Mouse (Mus musculus) small intestine, adult 2 months (tissue): Measurements from ENCODE around the gene Gli3. TPM values are rescaled to one million over a fixed set of nuclear protein-coding genes. Genes with fewer than 3 reads are reported as not detected.

ENCODE experiments used
- H3K27ac ChIP-seq: fragments of 200-500 bp; 2 replicates; pipeline ENCODE4 v1.5.1; 2012; ENCODE audit warnings: low read depth, low read length, control low read depth, inconsistent platforms; ENCODE audit not compliant: insufficient read depth
- H3K27me3 ChIP-seq: fragments of 200-500 bp; 2 replicates; pipeline ENCODE4 v1.6.1; 2012; ENCODE audit warnings: mild to moderate bottlenecking, moderate library complexity, low read length, inconsistent platforms; ENCODE audit not compliant: control insufficient read depth, insufficient read depth
- H3K36me3 ChIP-seq: fragments of 200-500 bp; 2 replicates; pipeline ENCODE4 v1.6.1; 2012; ENCODE audit warnings: mild to moderate bottlenecking, low read length, control low read depth, inconsistent platforms; ENCODE audit not compliant: control insufficient read depth, insufficient read depth
- H3K4me1 ChIP-seq: fragments of 200-500 bp; 2 replicates; pipeline ENCODE4 v1.6.1; 2012; ENCODE audit warnings: low read length, inconsistent platforms, mixed read lengths; ENCODE audit not compliant: control insufficient read depth, insufficient read depth, insufficient read length
- H3K4me3 ChIP-seq: fragments of 200-500 bp; 2 replicates; pipeline ENCODE4 v1.5.1; 2012; ENCODE audit warnings: low read depth, mild to moderate bottlenecking, control low read depth, inconsistent platforms, low read length, moderate library complexity
- CTCF ChIP-seq: fragments of 200-500 bp; IDR thresholded peaks from 2 replicates; pipeline ENCODE4 v1.5.1; 2012; ENCODE audit warnings: low read depth, mild to moderate bottlenecking, control low read depth, inconsistent platforms, low read length, moderate library complexity, mixed read lengths; ENCODE audit not compliant: insufficient replicate concordance, insufficient read length; ENCODE audit errors: extremely low read depth
- POLR2A ChIP-seq: fragments of 200-500 bp; IDR thresholded peaks from 2 replicates; pipeline ENCODE4 v1.6.1; 2012; ENCODE audit warnings: low read depth, mild to moderate bottlenecking, control low read depth, inconsistent platforms, low read length, moderate library complexity
- WGBS: fragments of 180-500 bp; shearing (Covaris S2); methylation state at CpG from one replicate; pipeline ENCODE4 v1.1.7; 2018; 5-methylcytosine and 5-hydroxymethylcytosine counted together
- polyA plus RNA-seq: library from polyadenylated mRNA; depleted of rRNA; stranded (reverse); fragments of >200 nt; gene quantifications from 2 replicates; pipeline ENCODE4 v1.2.3, GENCODE M21; 2012

Gli3 gene
- polyA plus RNA-seq, 1 experiment: 0.96 TPM

DNA sequence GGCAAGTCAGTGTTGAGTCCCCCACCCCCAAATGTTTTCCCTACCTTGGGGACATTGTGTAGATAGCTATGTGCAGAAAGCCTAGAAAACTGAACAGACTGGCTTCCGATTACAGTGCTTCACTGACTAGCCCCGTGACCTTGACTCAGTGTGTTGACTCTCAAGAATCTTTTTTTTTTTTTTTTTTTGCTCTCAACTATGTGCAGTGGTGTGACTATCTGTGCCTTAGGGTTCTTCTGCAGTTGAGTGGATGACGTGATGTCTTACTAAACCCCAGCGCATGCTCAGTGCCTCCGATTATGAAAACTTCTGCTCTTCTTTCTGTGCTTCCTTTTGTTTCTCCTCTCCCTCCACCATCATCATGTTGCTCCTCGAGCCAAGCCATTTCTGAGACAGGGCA lies 87.7 kb downstream of the Gli3 start:
- WGBS: 77% methylated on average over 6 of the region's 6 CpGs
- Histone ChIP-seq H3K36me3 (no peaks in the 10 kb centered on the region), H3K27me3 (no peaks in the 10 kb centered on the region), H3K27ac (no peak overlapping the region), H3K4me3 (no peak overlapping the region), H3K4me1 (no peaks in the 10 kb centered on the region)
- TF ChIP-seq CTCF: no peak
- no peak for TF ChIP-seq POLR2A

DNA sequence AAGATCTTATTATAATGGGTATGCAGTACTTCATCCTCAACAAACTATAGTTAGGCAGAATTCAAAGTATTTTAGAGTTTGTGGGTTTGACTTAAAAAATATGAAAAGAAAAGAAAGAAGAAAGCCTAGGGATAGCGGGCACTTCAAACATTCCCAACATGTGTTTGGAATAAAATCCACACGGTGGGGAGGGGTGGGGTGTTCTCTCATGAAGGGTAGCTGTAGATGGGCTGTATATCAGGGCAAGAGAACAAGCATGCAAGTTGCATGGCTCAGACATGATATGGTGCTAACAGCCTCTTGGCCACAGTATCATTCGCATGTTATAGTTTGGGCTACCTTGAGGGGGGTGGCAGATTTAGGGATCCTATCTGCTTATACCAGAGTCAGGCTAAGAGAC lies 89.0 kb downstream of the Gli3 start:
- no peak overlapping the region for H3K27ac ChIP-seq
- no peaks in the 10 kb centered on the region for H3K4me1 ChIP-seq
- no peaks in the 10 kb centered on the region for H3K36me3 ChIP-seq
- 87% methylated on average over 3 of the region's 3 CpGs for WGBS
- H3K27me3 ChIP-seq: no peaks in the 10 kb centered on the region
- no peak overlapping the region for H3K4me3 ChIP-seq
- TF ChIP-seq CTCF: no peak
- TF ChIP-seq POLR2A: no peak

DNA sequence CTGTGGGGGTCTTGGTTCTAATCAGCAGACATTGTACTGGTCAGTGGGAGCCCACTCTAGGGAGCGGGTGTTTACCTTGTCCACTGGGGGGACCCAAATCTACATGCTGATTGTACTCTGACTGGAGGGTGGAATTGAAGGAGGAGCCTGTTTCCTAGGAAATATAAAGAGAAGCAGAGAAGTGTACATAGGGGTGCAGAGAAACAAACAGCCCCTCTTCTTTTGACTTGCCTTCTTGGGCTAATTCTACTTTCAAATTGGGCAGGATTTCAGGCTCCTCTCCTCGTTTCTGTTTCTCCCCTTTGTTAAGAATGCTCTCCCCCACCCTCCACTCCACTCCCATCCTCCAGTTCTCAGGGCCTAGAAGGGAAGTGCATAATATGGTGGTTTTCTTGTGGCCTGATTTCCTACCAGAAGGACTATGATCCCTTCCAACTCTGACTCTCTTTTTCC lies 93.6 kb downstream of the Gli3 start:
- H3K27ac ChIP-seq: no peak overlapping the region
- 46% methylated on average over 2 of the region's 2 CpGs for WGBS
- H3K27me3 ChIP-seq: no peaks in the 10 kb centered on the region
- no peaks in the 10 kb centered on the region for H3K36me3 ChIP-seq
- TF ChIP-seq CTCF: no peak
- TF ChIP-seq POLR2A: no peak
- H3K4me1 ChIP-seq: no peaks in the 10 kb centered on the region
- no peak overlapping the region for H3K4me3 ChIP-seq

- Histone ChIP-seq H3K27me3 (no peaks in the 10 kb centered on the region), H3K4me3 (no peak overlapping the region), H3K4me1 (no peaks in the 10 kb centered on the region), H3K36me3 (no peaks in the 10 kb centered on the region), H3K27ac (no peak overlapping the region)
- no peak for TF ChIP-seq CTCF
- TF ChIP-seq POLR2A: no peak
- WGBS: 67% methylated on average over 3 of the region's 3 CpGs
These were observed 98.4 kb downstream of the Gli3 start for GRCm38 (mm10) chr13:15561441-15561840.

DNA sequence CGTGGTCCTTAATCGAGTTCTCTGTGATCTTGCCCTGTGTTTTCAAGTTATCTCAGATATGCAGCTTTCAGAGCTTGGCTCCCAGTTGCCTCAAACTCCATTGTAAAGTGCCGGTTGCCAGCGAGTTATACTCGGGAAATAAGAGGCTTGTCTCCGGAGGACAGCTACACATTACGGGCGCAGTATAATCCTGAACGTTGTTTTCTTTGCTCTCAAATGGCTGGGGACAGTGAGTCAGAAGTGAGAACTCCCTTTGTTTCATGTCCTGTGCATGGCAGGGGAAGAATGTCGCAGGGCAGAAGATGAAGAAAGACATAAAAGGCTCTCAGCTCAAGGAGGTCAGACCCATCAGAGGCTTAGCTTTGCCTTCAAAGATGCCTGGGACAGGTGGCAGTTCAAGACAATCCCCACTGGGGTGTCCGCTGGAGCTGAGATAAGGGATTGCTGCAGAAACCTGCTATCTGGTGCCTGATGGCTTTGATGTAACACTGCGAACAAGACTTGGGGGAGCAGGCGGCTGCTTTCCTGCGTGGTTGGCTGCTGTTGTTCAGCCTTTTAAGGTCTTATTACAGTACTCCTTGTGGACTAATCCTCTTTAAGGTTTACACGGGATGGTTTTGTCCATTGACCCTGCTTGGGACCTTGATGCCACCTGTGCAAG lies 108.0 kb downstream of the Gli3 start:
- Histone ChIP-seq H3K27me3 (no peaks in the 10 kb centered on the region), H3K27ac (no peak overlapping the region), H3K4me1 (no peaks in the 10 kb centered on the region), H3K4me3 (no peak overlapping the region), H3K36me3 (no peaks in the 10 kb centered on the region)
- 42% methylated on average over 15 of the region's 15 CpGs for WGBS
- TF ChIP-seq CTCF (no peak), POLR2A (no peak)

GRCm38 (mm10) chr13:15577133-15577917 lies 114.3 kb downstream of the Gli3 start:
- no peaks in the 10 kb centered on the region for H3K4me1 ChIP-seq
- WGBS: 71% methylated on average over 8 of the region's 8 CpGs
- TF ChIP-seq POLR2A (no peak), CTCF (no peak)
- H3K4me3 ChIP-seq: no peak overlapping the region
- H3K27ac ChIP-seq: no peak overlapping the region
- no peaks in the 10 kb centered on the region for H3K27me3 ChIP-seq
- no peaks in the 10 kb centered on the region for H3K36me3 ChIP-seq

DNA sequence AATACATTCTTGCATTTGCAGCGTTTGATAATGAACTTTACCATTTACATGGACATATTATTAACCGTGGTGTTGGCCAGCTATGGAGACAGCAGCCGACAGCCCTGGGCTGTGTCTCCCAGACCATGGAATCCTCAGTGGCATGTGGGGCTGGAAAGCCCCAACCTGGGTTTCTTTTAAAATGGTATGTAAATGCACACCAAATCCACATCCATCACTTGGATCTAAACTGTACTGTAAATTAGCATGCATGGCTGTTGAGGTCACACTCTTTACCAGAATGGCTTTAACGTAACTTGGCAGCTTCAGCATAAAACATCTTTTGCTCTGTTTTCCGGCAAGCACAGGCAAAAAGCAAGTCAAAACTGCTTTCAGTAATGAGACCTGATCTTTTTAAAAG lies 117.4 kb downstream of the Gli3 start:
- WGBS: 88% methylated on average over 5 of the region's 5 CpGs
- TF ChIP-seq CTCF: no peak
- Histone ChIP-seq H3K36me3 (no peaks in the 10 kb centered on the region), H3K4me3 (no peak overlapping the region), H3K27me3 (no peaks in the 10 kb centered on the region), H3K27ac (no peak overlapping the region), H3K4me1 (no peaks in the 10 kb centered on the region)
